In the genomic region with DNA sequence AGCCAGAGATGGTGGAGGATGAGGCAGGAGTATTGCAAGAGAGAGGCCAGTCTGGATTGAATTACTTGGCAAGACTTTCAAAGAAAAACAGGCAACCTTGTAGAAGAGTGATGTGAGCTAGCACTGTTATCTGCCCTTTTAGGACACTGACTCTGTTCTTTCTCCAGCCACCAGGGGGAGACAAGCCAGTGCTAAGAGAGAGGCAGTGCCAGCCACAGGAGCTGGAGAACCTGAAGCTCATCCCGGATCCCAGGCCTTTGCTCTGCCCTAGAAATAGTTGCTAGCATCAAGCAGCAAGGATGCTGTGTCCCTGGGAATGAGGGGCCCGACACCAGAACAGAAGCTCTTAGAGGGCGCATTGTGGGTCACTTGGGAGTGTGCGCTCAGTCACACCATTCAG, we compare ENCODE assay signal across 8 mouse cellular contexts. TPM values are rescaled to one million over a fixed set of nuclear protein-coding genes. Genes with fewer than 3 reads are reported as not detected.
A peak's percentile ranks its signal among the peaks of the same experiment; 100 is the strongest.
DNase-seq lines count a peak whose midpoint lies in the region; ATAC-seq and TF ChIP-seq lines count a peak whose summit lies in the region.

No protein-coding gene starts in this region.

- H3K27ac ChIP-seq in heart, adult 2 months = no peak overlapping the region
- no peak overlapping the region for H3K27ac ChIP-seq in heart, embryonic 10.5 days
- no peak overlapping the region for H3K27ac ChIP-seq in intestine, embryonic 16.5 days (ENCODE audit: low read length)
- no peak overlapping the region for H3K27ac ChIP-seq in midbrain, embryonic 16.5 days (ENCODE audit: low read length)

- peak; percentile 87 for TF ChIP-seq CTCF in heart, adult 2 months (IDR thresholded peaks at IDR 0.05)

- intact Hi-C loops in heart, adult 2 months (cut with DNase I) = loop anchor here (1.0 to 2.0 kb wide), 2 partner anchors 101 to 441 kb away; no protein-coding TSS in a partner anchor
- intact Hi-C loops in left cerebral cortex, postnatal 14 days (cut with DNase I) = loop anchor here (5.0 to 10.0 kb wide), 2 partner anchors 100 to 437 kb away; no protein-coding TSS in a partner anchor

- peak; percentile 53 to 69 for DNase-seq in heart, adult 2 months
- no peak for DNase-seq in heart, embryonic 10.5 days (ENCODE audit: low spot score)
- DNase-seq in cerebellum, adult 9-10 months = peak; percentile 84
- DNase-seq in frontal cortex, adult 2 months (ENCODE audit: extremely low spot score in 1 of 2, low spot score in 1 of 2) = peak; percentile 42 to 90
- peak; percentile 80 to 83 for DNase-seq in left cerebral cortex, postnatal 14 days (ENCODE audit: low spot score in 2 of 2)
- DNase-seq in spleen, postnatal 10 days (ENCODE audit: low spot score in 2 of 2) = peak; percentile 38 to 73

- H3K79me2 ChIP-seq in heart, adult 2 months (replicated peaks; ENCODE audit: control insufficient read depth, insufficient read depth, low read length) = no peaks in the 10 kb centered on the region

- no peak for TF ChIP-seq POLR2A in heart, adult 2 months (IDR thresholded peaks at IDR 0.05; ENCODE audit: insufficient read depth, low read depth, low read length)

- no peak overlapping the region for H3K4me2 ChIP-seq in intestine, embryonic 16.5 days (ENCODE audit: low read depth, low read length)
- H3K4me2 ChIP-seq in midbrain, embryonic 16.5 days (ENCODE audit: low read length) = no peak overlapping the region

- H3K4me3 ChIP-seq in heart, adult 2 months = no peak overlapping the region
- H3K4me3 ChIP-seq in heart, embryonic 10.5 days = no peak overlapping the region
- no peak overlapping the region for H3K4me3 ChIP-seq in intestine, embryonic 16.5 days (ENCODE audit: low read length)
- H3K4me3 ChIP-seq in midbrain, embryonic 16.5 days (ENCODE audit: low read depth, low read length) = no peak overlapping the region

- WGBS in heart, adult 2 months = 73% methylated on average over 4 of the region's 4 CpGs
- 71% methylated on average over 4 of the region's 4 CpGs for WGBS in heart, embryonic 10.5 days
- WGBS in intestine, embryonic 16.5 days = 74% methylated on average over 4 of the region's 4 CpGs
- 73% methylated on average over 4 of the region's 4 CpGs for WGBS in midbrain, embryonic 16.5 days

- H3K9me3 ChIP-seq in heart, embryonic 10.5 days = no peaks in the 10 kb centered on the region
- H3K9me3 ChIP-seq in intestine, embryonic 16.5 days (ENCODE audit: control insufficient read depth, low read length) = no peaks in the 10 kb centered on the region
- H3K9me3 ChIP-seq in midbrain, embryonic 16.5 days (replicated peaks; ENCODE audit: control insufficient read depth, low read length, poor library complexity, severe bottlenecking) = no peaks in the 10 kb centered on the region

- ATAC-seq in intestine, embryonic 16.5 days = peak; percentile 58
- peak; percentile 85 for ATAC-seq in midbrain, embryonic 16.5 days

- no peak overlapping the region for H3K9ac ChIP-seq in heart, adult 2 months (ENCODE audit: low read depth, low read length)
- H3K9ac ChIP-seq in intestine, embryonic 16.5 days (ENCODE audit: low read depth, low read length) = no peak overlapping the region
- no peak overlapping the region for H3K9ac ChIP-seq in midbrain, embryonic 16.5 days (ENCODE audit: low read depth, low read length)

- TF ChIP-seq EP300 in heart, adult 2 months (IDR thresholded peaks at IDR 0.05; ENCODE audit: insufficient read depth, low read depth, low read length) = 0 out of 2 replicates have a peak, but pooled peaks have one; percentile 28

- no peaks in the 10 kb centered on the region for H3K4me1 ChIP-seq in heart, adult 2 months (ENCODE audit: control insufficient read depth, insufficient read depth, low read length)
- no peaks in the 10 kb centered on the region for H3K4me1 ChIP-seq in heart, embryonic 10.5 days
- no peaks in the 10 kb centered on the region for H3K4me1 ChIP-seq in intestine, embryonic 16.5 days (ENCODE audit: control insufficient read depth, insufficient read depth, low read length)
- H3K4me1 ChIP-seq in midbrain, embryonic 16.5 days (ENCODE audit: control insufficient read depth, insufficient read depth, low read length) = no peaks in the 10 kb centered on the region

- no peaks in the 10 kb centered on the region for H3K36me3 ChIP-seq in heart, adult 2 months (ENCODE audit: control insufficient read depth, insufficient read depth, low read length)
- H3K36me3 ChIP-seq in heart, embryonic 10.5 days = peaks cover 67% of the 10 kb centered on the region
- no peaks in the 10 kb centered on the region; the same call in 1 of the 2 replicates for H3K36me3 ChIP-seq in intestine, embryonic 16.5 days (ENCODE audit: control insufficient read depth, insufficient read depth, low read length)
- peaks cover 6% of the 10 kb centered on the region for H3K36me3 ChIP-seq in midbrain, embryonic 16.5 days (ENCODE audit: control insufficient read depth, insufficient read depth, low read length)

- H3K27me3 ChIP-seq in heart, adult 2 months (ENCODE audit: control insufficient read depth, insufficient read depth, low read length) = no peaks in the 10 kb centered on the region
- H3K27me3 ChIP-seq in heart, embryonic 10.5 days (ENCODE audit: insufficient read depth, poor library complexity, severe bottlenecking) = no peaks in the 10 kb centered on the region
- no peaks in the 10 kb centered on the region for H3K27me3 ChIP-seq in intestine, embryonic 16.5 days (replicated peaks; ENCODE audit: control insufficient read depth, insufficient read depth, low read length)
- H3K27me3 ChIP-seq in midbrain, embryonic 16.5 days (ENCODE audit: control insufficient read depth, insufficient read depth, low read depth, low read length) = no peaks in the 10 kb centered on the region

RNA-seq across cellular contexts. Expression of gene Dnajc27, which starts 25.0 kb away (rescaled TPM):
- total RNA-seq in heart, adult 2 months (2021) = 1 to 10 TPM; 8.3 to 9.7 TPM
- 7.0 and 14.0 TPM in 2 replicates for polyA plus RNA-seq in heart, adult 2 months (2012; rRNA removed)
- polyA plus RNA-seq in heart, embryonic 10.5 days (2016; fragmentation: Nextera tagmentation; extraction: Ambion mirVana) = 8.2 and 11.0 TPM in 2 replicates
- 84.1 and 94.4 TPM in 2 replicates for polyA plus RNA-seq in frontal cortex, adult 2 months (2012; rRNA removed)
- 3.7 and 3.9 TPM in 2 replicates for polyA plus RNA-seq in intestine, embryonic 16.5 days (2015; fragmentation: Nextera tagmentation; extraction: Ambion mirVana)
- 10 to 100 TPM; 80.8 to 82.0 TPM for total RNA-seq in left cerebral cortex, postnatal 14 days (2021)
- polyA plus RNA-seq in midbrain, embryonic 16.5 days (2015; fragmentation: Nextera tagmentation; extraction: Ambion mirVana) = 21.2 and 25.8 TPM in 2 replicates

RNA-seq across cellular contexts. Expression of gene Adcy3, which starts 25.5 kb away (rescaled TPM):
- 1 to 10 TPM; 3.4 to 4.3 TPM for total RNA-seq in heart, adult 2 months (2021)
- 4.7 and 4.8 TPM in 2 replicates for polyA plus RNA-seq in heart, adult 2 months (2012; rRNA removed)
- polyA plus RNA-seq in heart, embryonic 10.5 days (2016; fragmentation: Nextera tagmentation; extraction: Ambion mirVana) = 5.7 and 6.8 TPM in 2 replicates
- 24.5 and 24.9 TPM in 2 replicates for polyA plus RNA-seq in frontal cortex, adult 2 months (2012; rRNA removed)
- 5.0 and 5.4 TPM in 2 replicates for polyA plus RNA-seq in intestine, embryonic 16.5 days (2015; fragmentation: Nextera tagmentation; extraction: Ambion mirVana)
- 10 to 100 TPM; 54.3 to 57.5 TPM for total RNA-seq in left cerebral cortex, postnatal 14 days (2021)
- 13.5 and 15.5 TPM in 2 replicates for polyA plus RNA-seq in midbrain, embryonic 16.5 days (2015; fragmentation: Nextera tagmentation; extraction: Ambion mirVana)
